Mouse (Mus musculus): ENCODE measurements around the gene Ormdl3. TPM values are rescaled to one million over a fixed set of nuclear protein-coding genes. Genes with fewer than 3 reads are reported as not detected.

Gene Ormdl3
- polyA plus RNA-seq, 1 experiment from 2014 or later = 55.0 TPM

GRCm38 (mm10) chr11:98543414-98543813, 43.8 kb downstream of the Ormdl3 start:
- no peaks in the 10 kb centered on the region for H3K9me3 ChIP-seq (replicated peaks)
- H3K4me3 ChIP-seq = no peak overlapping the region
- 89% methylated on average over 1 of the region's 1 CpGs for WGBS
- no peak overlapping the region for H3K27ac ChIP-seq
- no peaks in the 10 kb centered on the region for H3K36me3 ChIP-seq
- H3K4me1 ChIP-seq = peaks cover 8% of the 10 kb centered on the region
- H3K27me3 ChIP-seq (ENCODE audit: low read depth, poor library complexity, severe bottlenecking) = peaks cover 76% of the 10 kb centered on the region
- DNase-seq (ENCODE audit: low spot score) = no peak

- H3K4me1 ChIP-seq = peaks cover 8% of the 10 kb centered on the region
- 77% methylated on average over 8 of the region's 8 CpGs for WGBS
- no peak for DNase-seq (ENCODE audit: low spot score)
- no peak overlapping the region for H3K27ac ChIP-seq
- peaks cover 67% of the 10 kb centered on the region for H3K27me3 ChIP-seq (ENCODE audit: low read depth, poor library complexity, severe bottlenecking)
- no peak overlapping the region for H3K4me3 ChIP-seq
- H3K36me3 ChIP-seq = no peaks in the 10 kb centered on the region
- H3K9me3 ChIP-seq (replicated peaks) = no peaks in the 10 kb centered on the region
Observed at GRCm38 (mm10) chr11:98542553-98542952, 44.6 kb downstream of the Ormdl3 start.

- peaks cover 2% of the 10 kb centered on the region for H3K4me1 ChIP-seq
- H3K27me3 ChIP-seq (ENCODE audit: low read depth, poor library complexity, severe bottlenecking) = peaks cover 45% of the 10 kb centered on the region
- H3K9me3 ChIP-seq (replicated peaks) = no peaks in the 10 kb centered on the region
- no peak overlapping the region for H3K4me3 ChIP-seq
- no peak for DNase-seq (ENCODE audit: low spot score)
- WGBS = 80% methylated on average over 5 of the region's 5 CpGs
- no peak overlapping the region for H3K27ac ChIP-seq
- no peaks in the 10 kb centered on the region for H3K36me3 ChIP-seq
Observed at GRCm38 (mm10) chr11:98540319-98540718, 46.8 kb downstream of the Ormdl3 start.

GRCm38 (mm10) chr11:98537480-98538034, 49.6 kb downstream of the Ormdl3 start:
- H3K36me3 ChIP-seq = no peaks in the 10 kb centered on the region
- H3K9me3 ChIP-seq (replicated peaks) = no peaks in the 10 kb centered on the region
- no peak overlapping the region for H3K4me3 ChIP-seq
- no peak for DNase-seq (ENCODE audit: low spot score)
- no peaks in the 10 kb centered on the region for H3K4me1 ChIP-seq
- H3K27ac ChIP-seq = no peak overlapping the region
- peaks cover 17% of the 10 kb centered on the region for H3K27me3 ChIP-seq (ENCODE audit: low read depth, poor library complexity, severe bottlenecking)

Other genes starting within 250 kb of the Ormdl3 start
- gene Ppp1r1b, start 239.0 kb downstream of the Ormdl3 start, polyA plus RNA-seq (2016; fragmentation: Nextera tagmentation; extraction: Ambion mirVana) = 0.13 TPM in 2 replicates
- gene Stard3, start 229.0 kb downstream of the Ormdl3 start, polyA plus RNA-seq (2016; fragmentation: Nextera tagmentation; extraction: Ambion mirVana) = 37.8 and 41.3 TPM in 2 replicates
- gene Tcap, start 203.6 kb downstream of the Ormdl3 start, polyA plus RNA-seq (2016; fragmentation: Nextera tagmentation; extraction: Ambion mirVana) = 0.16 and 0.40 TPM in 2 replicates
- gene Pnmt, start 200.9 kb downstream of the Ormdl3 start, polyA plus RNA-seq (2016; fragmentation: Nextera tagmentation; extraction: Ambion mirVana) = 0.61 TPM in 1 of 2 replicates, not detected in the other
- 9.7 and 10.5 TPM in 2 replicates for gene Pgap3, start 186.9 kb downstream of the Ormdl3 start, polyA plus RNA-seq (2016; fragmentation: Nextera tagmentation; extraction: Ambion mirVana)
- 24.5 and 30.9 TPM in 2 replicates for gene Erbb2, start 174.9 kb downstream of the Ormdl3 start, polyA plus RNA-seq (2016; fragmentation: Nextera tagmentation; extraction: Ambion mirVana)
- gene Mien1, start 148.4 kb downstream of the Ormdl3 start, polyA plus RNA-seq (2016; fragmentation: Nextera tagmentation; extraction: Ambion mirVana) = 76.8 and 81.3 TPM in 2 replicates
- 6.4 and 9.5 TPM in 2 replicates for gene Grb7, start 141.0 kb downstream of the Ormdl3 start, polyA plus RNA-seq (2016; fragmentation: Nextera tagmentation; extraction: Ambion mirVana)
- gene Ikzf3, start 41.3 kb downstream of the Ormdl3 start, polyA plus RNA-seq (2016; fragmentation: Nextera tagmentation; extraction: Ambion mirVana) = not detected in 2 replicates
- gene Zpbp2, start 36.3 kb downstream of the Ormdl3 start, polyA plus RNA-seq (2016; fragmentation: Nextera tagmentation; extraction: Ambion mirVana) = 0.14 TPM in 1 of 2 replicates, not detected in the other
- not detected in 2 replicates for gene Lrrc3c, start 10.9 kb upstream of the Ormdl3 start, polyA plus RNA-seq (2016; fragmentation: Nextera tagmentation; extraction: Ambion mirVana)
- gene Gm12355, start 38.3 kb upstream of the Ormdl3 start, polyA plus RNA-seq (2016; fragmentation: Nextera tagmentation; extraction: Ambion mirVana) = 1.3 and 1.8 TPM in 2 replicates
- gene Gsdma3, start 39.0 kb upstream of the Ormdl3 start, polyA plus RNA-seq (2016; fragmentation: Nextera tagmentation; extraction: Ambion mirVana) = not detected in 2 replicates
- not detected in 2 replicates for gene Gsdma2, start 59.4 kb upstream of the Ormdl3 start, polyA plus RNA-seq (2016; fragmentation: Nextera tagmentation; extraction: Ambion mirVana)
- gene Gsdma, start 77.0 kb upstream of the Ormdl3 start, polyA plus RNA-seq (2016; fragmentation: Nextera tagmentation; extraction: Ambion mirVana) = 0.05 TPM in 1 of 2 replicates, not detected in the other
- gene Psmd3, start 95.2 kb upstream of the Ormdl3 start, polyA plus RNA-seq (2016; fragmentation: Nextera tagmentation; extraction: Ambion mirVana) = 284 and 303 TPM in 2 replicates
- not detected in 2 replicates for gene Csf3, start 113.9 kb upstream of the Ormdl3 start, polyA plus RNA-seq (2016; fragmentation: Nextera tagmentation; extraction: Ambion mirVana)
- gene Med24, start 142.1 kb upstream of the Ormdl3 start, polyA plus RNA-seq (2016; fragmentation: Nextera tagmentation; extraction: Ambion mirVana) = 77.3 and 82.6 TPM in 2 replicates
- 6.3 and 11.6 TPM in 2 replicates for gene Thra, start 153.3 kb upstream of the Ormdl3 start, polyA plus RNA-seq (2016; fragmentation: Nextera tagmentation; extraction: Ambion mirVana)
- gene Nr1d1, start 188.0 kb upstream of the Ormdl3 start, polyA plus RNA-seq (2016; fragmentation: Nextera tagmentation; extraction: Ambion mirVana) = 1.2 and 1.5 TPM in 2 replicates
- 22.8 and 25.0 TPM in 2 replicates for gene Msl1, start 208.1 kb upstream of the Ormdl3 start, polyA plus RNA-seq (2016; fragmentation: Nextera tagmentation; extraction: Ambion mirVana)
- 46.7 and 51.9 TPM in 2 replicates for gene Casc3, start 217.5 kb upstream of the Ormdl3 start, polyA plus RNA-seq (2016; fragmentation: Nextera tagmentation; extraction: Ambion mirVana)
- 1.4 and 1.9 TPM in 2 replicates for gene Rapgefl1, start 249.4 kb upstream of the Ormdl3 start, polyA plus RNA-seq (2016; fragmentation: Nextera tagmentation; extraction: Ambion mirVana)

Measured in limb, embryonic 10.5 days (tissue).